Mouse (Mus musculus) hindbrain, embryonic 14.5 days (tissue): ENCODE measurements at regions not wholly inside any gene's neighbourhood (a gene's known extent, or its start where the extent isn't known, plus 50 kb on each side); places are given as distances from the start of the nearest gene placed in this dataset.

Source experiments
- ATAC-seq: fragments of 200-750 bp; cut with Nextera tagmentation; 2 replicates; pipeline ENCODE4 v1.8.0; 2017; ENCODE audit warnings: moderate number of reproducible peaks, mild to moderate bottlenecking, moderate TSS enrichment, moderate library complexity; ENCODE audit not compliant: low FRiP score
- DNase-seq: peaks from one replicate; pipeline ENCODE4 v3.0.0-alpha.2; 2015; ENCODE audit warnings: low spot score
- H3K27ac ChIP-seq: fragments of 300-500 bp; sonication (generic); 2 replicates; pipeline ENCODE4 v1.5.1; 2014; ENCODE audit warnings: mild to moderate bottlenecking, moderate library complexity
- H3K27me3 ChIP-seq: fragments of 300-500 bp; sonication (generic); 2 replicates; pipeline ENCODE4 v1.6.1; 2014; ENCODE audit warnings: mild to moderate bottlenecking, low read length, mixed read lengths; ENCODE audit not compliant: control insufficient read depth, insufficient read depth
- H3K36me3 ChIP-seq: fragments of 300-500 bp; sonication (generic); replicated peaks from 2 replicates; pipeline ENCODE4 v1.6.1; 2014; ENCODE audit not compliant: control insufficient read depth, insufficient read depth
- H3K4me1 ChIP-seq: fragments of 300-500 bp; sonication (generic); replicated peaks from 2 replicates; pipeline ENCODE4 v1.6.1; 2014; ENCODE audit warnings: antibody characterized with exemption, low read length, mixed read lengths; ENCODE audit not compliant: control insufficient read depth, insufficient read depth
- H3K4me2 ChIP-seq: fragments of 300-500 bp; sonication (generic); replicated peaks from 2 replicates; pipeline ENCODE4 v1.6.1; 2014; ENCODE audit warnings: mild to moderate bottlenecking, moderate library complexity
- H3K4me3 ChIP-seq: fragments of 300-500 bp; sonication (generic); replicated peaks from 2 replicates; pipeline ENCODE4 v1.5.1; 2014; ENCODE audit warnings: mild to moderate bottlenecking, low read length
- H3K9ac ChIP-seq: fragments of 300-500 bp; sonication (generic); 2 replicates; pipeline ENCODE4 v1.6.1; 2014
- H3K9me3 ChIP-seq: fragments of 300-500 bp; sonication (generic); 2 replicates; pipeline ENCODE4 v1.6.1; 2016; ENCODE audit warnings: low read length; ENCODE audit not compliant: control insufficient read depth
- WGBS: fragments of 180-500 bp; shearing (Covaris S2); extraction: QIAGEN DNeasy Blood & Tissue Kit; methylation state at CpG from one replicate; pipeline ENCODE4 v1.1.7; 2014; 5-methylcytosine and 5-hydroxymethylcytosine counted together

GRCm38 (mm10) chr12:79888086-79888485 lies 224.7 kb downstream of the Zfp36l1 start:
- ATAC-seq (no peak), DNase-seq (no peak)
- Histone ChIP-seq H3K4me1 (no peaks in the 10 kb centered on the region), H3K4me2 (no peak overlapping the region), H3K4me3 (no peak overlapping the region), H3K9me3 (no peaks in the 10 kb centered on the region), H3K9ac (no peak overlapping the region), H3K36me3 (no peaks in the 10 kb centered on the region), H3K27me3 (no peaks in the 10 kb centered on the region), H3K27ac (no peak overlapping the region)
- 84% methylated on average over 4 of the region's 4 CpGs for WGBS

GRCm38 (mm10) chr12:79887225-79887886 lies 225.5 kb downstream of the Zfp36l1 start:
- Histone ChIP-seq H3K27me3 (no peaks in the 10 kb centered on the region), H3K9me3 (no peaks in the 10 kb centered on the region), H3K9ac (no peak overlapping the region), H3K27ac (no peak overlapping the region), H3K36me3 (no peaks in the 10 kb centered on the region), H3K4me3 (no peak overlapping the region), H3K4me1 (no peaks in the 10 kb centered on the region), H3K4me2 (no peak overlapping the region)
- ATAC-seq = no peak
- DNase-seq = peak; percentile 53
- WGBS = 58% methylated on average over 12 of the region's 12 CpGs

GRCm38 (mm10) chr12:79886494-79886893 lies 226.3 kb downstream of the Zfp36l1 start:
- Histone ChIP-seq H3K4me1 (no peaks in the 10 kb centered on the region), H3K36me3 (no peaks in the 10 kb centered on the region), H3K4me3 (no peak overlapping the region), H3K4me2 (no peak overlapping the region), H3K9ac (no peak overlapping the region), H3K27ac (no peak overlapping the region), H3K9me3 (no peaks in the 10 kb centered on the region), H3K27me3 (no peaks in the 10 kb centered on the region)
- WGBS = 80% methylated on average over 3 of the region's 3 CpGs
- no peak for DNase-seq
- ATAC-seq = no peak

GRCm38 (mm10) chr12:79885286-79885685 lies 227.5 kb downstream of the Zfp36l1 start:
- WGBS = 87% methylated on average over 2 of the region's 2 CpGs

GRCm38 (mm10) chr12:79883651-79884050 lies 229.2 kb downstream of the Zfp36l1 start:
- DNase-seq (no peak), ATAC-seq (no peak)
- H3K4me3 ChIP-seq = no peak overlapping the region
- no peak overlapping the region for H3K4me2 ChIP-seq
- no peaks in the 10 kb centered on the region for H3K36me3 ChIP-seq
- H3K27me3 ChIP-seq = no peaks in the 10 kb centered on the region; the same call in 1 of the 2 replicates
- H3K27ac ChIP-seq = no peak overlapping the region
- 93% methylated on average over 4 of the region's 4 CpGs for WGBS
- no peak overlapping the region for H3K9ac ChIP-seq
- H3K4me1 ChIP-seq = peaks cover 22% of the 10 kb centered on the region
- H3K9me3 ChIP-seq = no peaks in the 10 kb centered on the region

More at GRCm38 (mm10) chr12:79885286-79885685, 227.5 kb downstream of the Zfp36l1 start:
- H3K4me1 ChIP-seq = 0 out of 2 replicates have a peak, but pooled peaks cover 5% of the 10 kb centered on the region
- H3K27ac ChIP-seq = no peak overlapping the region
- no peaks in the 10 kb centered on the region for H3K36me3 ChIP-seq
- no peak overlapping the region for H3K4me3 ChIP-seq
- no peaks in the 10 kb centered on the region for H3K27me3 ChIP-seq
- H3K4me2 ChIP-seq = no peak overlapping the region
- DNase-seq (no peak), ATAC-seq (no peak)
- no peak overlapping the region for H3K9ac ChIP-seq
- no peaks in the 10 kb centered on the region for H3K9me3 ChIP-seq

GRCm38 (mm10) chr12:79880751-79881261 lies 232.0 kb downstream of the Zfp36l1 start:
- DNase-seq (no peak), ATAC-seq (no peak)

GRCm38 (mm10) chr12:79880346-79880745 lies 232.5 kb downstream of the Zfp36l1 start:
- Histone ChIP-seq H3K36me3 (no peaks in the 10 kb centered on the region), H3K27ac (peak overlapping the region; percentile 75), H3K4me3 (no peak overlapping the region), H3K9me3 (no peaks in the 10 kb centered on the region), H3K4me1 (peaks cover 23% of the 10 kb centered on the region), H3K9ac (no peak overlapping the region), H3K27me3 (no peaks in the 10 kb centered on the region; the same call in 1 of the 2 replicates), H3K4me2 (no peak overlapping the region)
- ATAC-seq (no peak), DNase-seq (peak; percentile 32)
- WGBS = 54% methylated on average over 4 of the region's 4 CpGs

More at GRCm38 (mm10) chr12:79880751-79881261, 232.0 kb downstream of the Zfp36l1 start:
- Histone ChIP-seq H3K4me3 (no peak overlapping the region), H3K9me3 (no peaks in the 10 kb centered on the region), H3K4me2 (no peak overlapping the region), H3K27me3 (no peaks in the 10 kb centered on the region; the same call in 1 of the 2 replicates), H3K9ac (no peak overlapping the region), H3K27ac (peak overlapping the region; percentile 75; the same call in 1 of the 2 replicates), H3K36me3 (no peaks in the 10 kb centered on the region), H3K4me1 (peaks cover 23% of the 10 kb centered on the region)
- WGBS = 68% methylated on average over 18 of the region's 18 CpGs

GRCm38 (mm10) chr12:79879918-79880273 lies 232.9 kb downstream of the Zfp36l1 start:
- Histone ChIP-seq H3K27me3 (no peaks in the 10 kb centered on the region; the same call in 1 of the 2 replicates), H3K36me3 (no peaks in the 10 kb centered on the region), H3K4me2 (0 out of 2 replicates have a peak overlapping the region, but pooled peaks have one; percentile 15), H3K9me3 (no peaks in the 10 kb centered on the region), H3K9ac (peak overlapping the region; percentile 21; the same call in 1 of the 2 replicates), H3K4me3 (no peak overlapping the region), H3K4me1 (peaks cover 23% of the 10 kb centered on the region), H3K27ac (peak overlapping the region; percentile 75)
- 16% methylated on average over 9 of the region's 9 CpGs for WGBS
- peak; percentile 49 for DNase-seq
- peak; percentile 51; the same call in 1 of the 2 replicates for ATAC-seq

- Histone ChIP-seq H3K27ac (peak overlapping the region; percentile 75), H3K9me3 (no peaks in the 10 kb centered on the region), H3K36me3 (no peaks in the 10 kb centered on the region), H3K4me2 (0 out of 2 replicates have a peak overlapping the region, but pooled peaks have one; percentile 15), H3K4me1 (peaks cover 23% of the 10 kb centered on the region), H3K9ac (peak overlapping the region; percentile 21; the same call in 1 of the 2 replicates), H3K27me3 (no peaks in the 10 kb centered on the region; the same call in 1 of the 2 replicates), H3K4me3 (no peak overlapping the region)
- peak; percentile 60; the same call in 1 of the 2 replicates for ATAC-seq
- no peak for DNase-seq
- WGBS = 11% methylated on average over 15 of the region's 15 CpGs
These were observed 233.5 kb downstream of the Zfp36l1 start for GRCm38 (mm10) chr12:79879093-79879917.
